In genomic region chr2:129057256-129057655, GRCm38 (mm10) we compare ENCODE assay signal across 23 mouse cellular contexts. TPM values are rescaled to one million over a fixed set of nuclear protein-coding genes. Genes with fewer than 3 reads are reported as not detected.
DNase-seq lines count a peak whose midpoint lies in the region; ATAC-seq lines count a peak whose summit lies in the region.
"Had no signal": no experiment of that assay in that cellular context is flagged by ENCODE, and none has a peak within 500 bp of the region (broad histone marks: within the 10 kb centered on the region; RNA-seq: fewer than 3 reads in every experiment).

No protein-coding gene starts in this region.

- peak; percentile 27 for DNase-seq in heart, adult 11 months
- peak; percentile 28 for DNase-seq in ES-CJ7 (ENCODE audit: low read depth, low spot score)
- peak; percentile 79 for DNase-seq in R1 (ENCODE audit: low read depth, low spot score)
- DNase-seq in ZHBTc4 (ENCODE audit: low read depth, low spot score) = peak; percentile 58
- DNase-seq in layer of hippocampus, adult 11-12 months (ENCODE audit: low spot score) = no peak
- no peak for DNase-seq in frontal cortex, postnatal 14 days (ENCODE audit: low spot score in 2 of 2)
- DNase-seq: adrenal gland, adult 2 months; adrenal gland, adult 8-10 months; adrenal gland, postnatal 14 days; adrenal gland, postnatal 25 days; adrenal gland, postnatal 36 days; cerebellum, adult 11 months; cerebellum, adult 11-12 months; cerebellum, adult 2 months; cerebellum, adult 8-10 months had no signal

- WGBS in heart, embryonic 11.5 days (ENCODE audit: insufficient replicate concordance) = 85% methylated on average over 8 of the region's 8 CpGs

- no peaks in the 10 kb centered on the region for H3K9me3 ChIP-seq in heart, embryonic 11.5 days (replicated peaks; ENCODE audit: control insufficient read depth, low read length)
- H3K9me3 ChIP-seq: G1E had no signal

- H3K4me1 ChIP-seq in heart, embryonic 11.5 days (ENCODE audit: control insufficient read depth, insufficient read depth, low read length) = no peaks in the 10 kb centered on the region

- no peaks in the 10 kb centered on the region for H3K36me3 ChIP-seq in heart, embryonic 11.5 days (ENCODE audit: control insufficient read depth, insufficient read depth, low read length)
- H3K36me3 ChIP-seq: G1E had no signal

- no peaks in the 10 kb centered on the region for H3K27me3 ChIP-seq in heart, embryonic 11.5 days (ENCODE audit: control insufficient read depth, insufficient read depth, low read length)
- H3K27me3 ChIP-seq: CH12.LX, Patski had no signal

- no peak overlapping the region for H3K4me3 ChIP-seq in heart, embryonic 11.5 days (ENCODE audit: low read depth, low read length)

- no peak overlapping the region for H3K27ac ChIP-seq in heart, embryonic 11.5 days (ENCODE audit: low read depth, low read length)

- H3K9ac ChIP-seq in heart, embryonic 11.5 days (ENCODE audit: low read depth, low read length) = no peak overlapping the region

- no peak for ATAC-seq in heart, embryonic 11.5 days (replicated peaks; ENCODE audit: insufficient number of reproducible peaks, low FRiP score, low TSS enrichment)
- no peak for ATAC-seq in frontal cortex, adult (ENCODE audit: low TSS enrichment)
- ATAC-seq: activated CD4-positive, CD25-positive, alpha-beta regulatory T cell, adult 4 months; CD4-positive, CD25-positive, alpha-beta regulatory T cell, adult 4 months; Patski had no signal

- H3K4me2 ChIP-seq in heart, embryonic 11.5 days = no peak overlapping the region

RNA-seq across cellular contexts. Expression of gene Ttl, which starts 8.5 kb away (rescaled TPM):
- polyA plus RNA-seq in heart, embryonic 11.5 days (2014; fragmentation: Nextera tagmentation; extraction: Ambion mirVana) = 7.4 and 8.5 TPM in 2 replicates
- polyA plus RNA-seq: G1E had no signal

RNA-seq across cellular contexts. Expression of gene Vinac1, which starts 9.3 kb away (rescaled TPM):
- polyA plus RNA-seq in heart, embryonic 11.5 days (2014; fragmentation: Nextera tagmentation; extraction: Ambion mirVana) = 0.13 TPM in 1 of 2 replicates, not detected in the other
- polyA plus RNA-seq: activated CD4-positive, CD25-positive, alpha-beta regulatory T cell, adult 4 months; C2C12; CD4-positive, CD25-positive, alpha-beta regulatory T cell, adult 4 months; G1E had no signal

RNA-seq across cellular contexts. Expression of gene Polr1b, which starts 43.5 kb away (rescaled TPM):
- 14.8 and 15.4 TPM in 2 replicates for polyA plus RNA-seq in heart, embryonic 11.5 days (2014; fragmentation: Nextera tagmentation; extraction: Ambion mirVana)

Comparison
In these comparisons a context has a peak if more than half of its experiments do, and no peak if none do; other contexts are left out.
1. DNase-seq: peak in heart, adult 11 months (single experiment), ES-CJ7 (single experiment), R1 (single experiment) and ZHBTc4 (single experiment); none in layer of hippocampus, adult 11-12 months (single experiment) and frontal cortex, postnatal 14 days (0 of 2).